Mouse (Mus musculus) lung, postnatal 0 days (tissue): ENCODE results near the gene Mpzl3.

ENCODE experiments used
- CTCF ChIP-seq: IDR thresholded peaks from 2 replicates; pipeline ENCODE4 v1.5.1; 2016; ENCODE audit warnings: antibody characterized with exemption, mild to moderate bottlenecking
- EP300 ChIP-seq: IDR thresholded peaks from 2 replicates; pipeline ENCODE4 v1.6.1; 2016; ENCODE audit warnings: antibody characterized with exemption, mild to moderate bottlenecking, control low read depth

GRCm38 (mm10) chr9:45009180-45010078 is 45.6 kb upstream of the Mpzl3 start, which contains the start of gene Cd3e:
- TF ChIP-seq CTCF (no peak), EP300 (no peak)
